Mouse (Mus musculus) E14TG2a.4 (cell line): Measurements from ENCODE around the gene Hook2.

Experiments used
- H3K27me3 ChIP-seq: 2 replicates; pipeline ENCODE4 v1.6.1; 2014; ENCODE audit warnings: low read length, control low read depth; ENCODE audit not compliant: insufficient read depth
- H3K36me3 ChIP-seq: 2 replicates; pipeline ENCODE4 v1.6.1; 2014; ENCODE audit warnings: low read length, control low read depth; ENCODE audit not compliant: insufficient read depth
- H3K4me1 ChIP-seq: replicated peaks from 2 replicates; pipeline ENCODE4 v1.6.1; 2014; ENCODE audit warnings: low read depth, low read length, control low read depth
- H3K4me3 ChIP-seq: replicated peaks from 2 replicates; pipeline ENCODE4 v1.5.1; 2014; ENCODE audit warnings: mild to moderate bottlenecking, low read length
- H3K9me3 ChIP-seq: 2 replicates; pipeline ENCODE4 v1.6.1; 2014; ENCODE audit warnings: low read length, control low read depth
- CTCF ChIP-seq: conservative IDR thresholded peaks from 2 replicates; pipeline ENCODE4 v1.5.1; 2014; ENCODE audit warnings: low read length
- NANOG ChIP-seq: IDR thresholded peaks from 2 replicates; pipeline ENCODE4 v1.6.1; 2014; ENCODE audit warnings: borderline replicate concordance, low read length, mixed read lengths
- POU5F1 ChIP-seq: IDR thresholded peaks from 2 replicates; pipeline ENCODE4 v1.6.1; 2014; ENCODE audit warnings: low read length, borderline replicate concordance

Gene Hook2

GRCm38 (mm10) chr8:85011242-85011641, 20.8 kb downstream of the Hook2 start:
- H3K4me1 ChIP-seq: peaks cover 52% of the 10 kb centered on the region
- TF ChIP-seq POU5F1: no peak
- no peak for TF ChIP-seq CTCF
- no peak for TF ChIP-seq NANOG
- no peaks in the 10 kb centered on the region for H3K9me3 ChIP-seq
- H3K27me3 ChIP-seq: peaks cover 57% of the 10 kb centered on the region
- 0 out of 2 replicates have a peak overlapping the region, but pooled peaks have one; percentile 13 for H3K4me3 ChIP-seq
- no peaks in the 10 kb centered on the region for H3K36me3 ChIP-seq

GRCm38 (mm10) chr8:85013230-85013840, 22.9 kb downstream of the Hook2 start:
- Histone ChIP-seq H3K4me3 (peak overlapping the region; percentile 72), H3K9me3 (no peaks in the 10 kb centered on the region), H3K36me3 (peaks cover 16% of the 10 kb centered on the region), H3K4me1 (peaks cover 61% of the 10 kb centered on the region), H3K27me3 (peaks cover 50% of the 10 kb centered on the region)
- TF ChIP-seq NANOG (no peak), CTCF (peak; percentile 90)

DNA sequence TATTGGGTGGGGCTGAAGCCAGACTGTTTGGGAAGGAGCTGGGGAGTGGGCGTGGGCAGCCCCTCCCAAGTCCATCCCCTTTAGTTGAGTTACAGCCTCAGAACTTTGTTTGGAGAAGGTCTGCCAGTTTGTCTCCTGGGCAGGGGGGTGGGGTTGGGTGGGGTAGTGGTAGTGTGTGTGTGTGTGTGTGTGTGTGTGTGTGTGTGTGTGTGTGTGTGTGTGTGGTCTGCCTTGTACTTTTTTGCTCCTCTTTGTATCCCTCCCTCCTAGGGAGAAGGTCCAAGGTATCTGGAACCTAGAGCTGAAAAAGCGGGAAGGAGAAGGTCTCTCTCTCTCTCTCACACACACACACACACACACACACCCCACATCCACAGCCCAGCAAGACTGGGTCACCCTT, 24.0 kb downstream of the Hook2 start, which contains the start of gene Best2:
TSS of gene Best2 (minus strand) at position 101 of the 400 bp plus-strand sequence.
- Histone ChIP-seq H3K4me3 (peak within 1 kb of the TSS; percentile 72), H3K9me3 (no peaks in the 10 kb centered on the region), H3K36me3 (peaks cover 27% of the 10 kb centered on the region), H3K4me1 (peaks cover 63% of the 10 kb centered on the region), H3K27me3 (peaks cover 43% of the 10 kb centered on the region)
- no peak for TF ChIP-seq NANOG

- peaks cover 50% of the 10 kb centered on the region for H3K36me3 ChIP-seq
Observed at GRCm38 (mm10) chr8:85016724-85017123, 26.3 kb downstream of the Hook2 start.

DNA sequence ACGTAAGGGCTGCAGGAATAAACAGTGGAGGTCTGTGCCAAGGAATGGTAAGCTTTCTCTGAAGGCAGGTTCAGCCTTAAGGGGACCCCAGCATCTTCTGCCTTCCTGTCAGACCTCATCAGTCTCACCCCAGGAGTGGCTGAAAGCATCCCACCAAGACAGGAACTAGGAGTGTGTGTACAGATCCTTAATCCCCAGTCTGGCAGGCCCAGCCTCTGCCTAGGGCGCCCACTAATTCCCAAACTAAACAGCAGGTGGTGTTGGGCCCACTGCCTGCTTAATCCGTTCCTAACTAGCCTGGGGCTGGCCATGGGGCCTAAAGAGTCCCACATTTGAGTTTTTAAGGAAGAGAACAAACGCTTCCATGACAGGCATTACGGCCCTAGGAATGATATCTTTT, 26.8 kb downstream of the Hook2 start:
- Histone ChIP-seq H3K27me3 (peaks cover 25% of the 10 kb centered on the region), H3K4me1 (peaks cover 75% of the 10 kb centered on the region), H3K36me3 (peaks cover 55% of the 10 kb centered on the region), H3K9me3 (no peaks in the 10 kb centered on the region), H3K4me3 (no peak overlapping the region)
- TF ChIP-seq CTCF: no peak
- no peak for TF ChIP-seq POU5F1

More at GRCm38 (mm10) chr8:85016724-85017123, 26.3 kb downstream of the Hook2 start:
- no peak overlapping the region; the same call in 1 of the 2 replicates for H3K4me3 ChIP-seq
- no peaks in the 10 kb centered on the region for H3K9me3 ChIP-seq
- peaks cover 28% of the 10 kb centered on the region for H3K27me3 ChIP-seq
- peaks cover 71% of the 10 kb centered on the region for H3K4me1 ChIP-seq
- no peak for TF ChIP-seq NANOG
- TF ChIP-seq POU5F1: no peak
- TF ChIP-seq CTCF: no peak

DNA sequence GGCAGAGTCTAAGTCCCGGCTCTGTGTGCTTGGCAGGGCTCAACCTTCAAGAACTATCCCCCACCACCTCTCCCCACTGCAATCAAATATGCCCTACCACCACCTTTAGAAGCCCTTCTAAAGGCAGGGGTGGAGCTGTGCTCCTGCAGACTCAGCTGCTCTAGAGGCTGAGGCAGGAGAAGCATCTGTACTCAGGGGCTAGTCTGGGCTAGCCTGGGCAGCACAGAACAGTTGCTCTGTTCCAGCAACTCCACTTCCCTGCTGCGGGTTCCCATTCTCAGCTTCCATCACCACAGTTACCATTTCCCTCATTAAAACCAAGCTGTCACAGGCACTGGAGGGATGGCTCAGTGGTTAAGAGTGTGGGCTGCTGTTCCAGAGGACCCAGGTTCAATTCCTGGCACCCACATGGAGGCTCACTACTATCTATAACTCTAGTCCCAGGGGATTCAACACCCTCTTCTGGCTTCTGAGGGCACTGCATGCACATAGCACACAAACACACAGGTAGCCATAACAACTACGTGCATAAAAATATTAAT, 31.2 kb downstream of the Hook2 start:
- H3K27me3 ChIP-seq: no peaks in the 10 kb centered on the region
- peaks cover 84% of the 10 kb centered on the region for H3K4me1 ChIP-seq
- peaks cover 75% of the 10 kb centered on the region for H3K36me3 ChIP-seq
- no peaks in the 10 kb centered on the region for H3K9me3 ChIP-seq
- TF ChIP-seq NANOG (no peak), POU5F1 (no peak), CTCF (peak; percentile 32)
- H3K4me3 ChIP-seq: peak overlapping the region; percentile 29; the same call in 1 of the 2 replicates

- Histone ChIP-seq H3K36me3 (peaks cover 63% of the 10 kb centered on the region), H3K27me3 (no peaks in the 10 kb centered on the region), H3K9me3 (no peaks in the 10 kb centered on the region), H3K4me1 (peaks cover 76% of the 10 kb centered on the region), H3K4me3 (peak overlapping the region; percentile 100)
- no peak for TF ChIP-seq CTCF
- TF ChIP-seq NANOG: no peak
- no peak for TF ChIP-seq POU5F1
Observed at GRCm38 (mm10) chr8:85023846-85024245, 33.4 kb downstream of the Hook2 start.

- H3K4me1 ChIP-seq: peaks cover 76% of the 10 kb centered on the region
Observed at GRCm38 (mm10) chr8:85025098-85025932, 34.9 kb downstream of the Hook2 start, which contains the start of gene Asna1. Gene Asna1, minus strand, starts transcription at chr8:85025281.

More at GRCm38 (mm10) chr8:85025098-85025932, 34.9 kb downstream of the Hook2 start, which contains the start of gene Asna1:
- TF ChIP-seq CTCF (no peak), POU5F1 (no peak), NANOG (no peak)
- peaks cover 63% of the 10 kb centered on the region for H3K36me3 ChIP-seq
- H3K4me3 ChIP-seq: peak within 1 kb of the TSS; percentile 100
- H3K27me3 ChIP-seq: no peaks in the 10 kb centered on the region
- no peaks in the 10 kb centered on the region for H3K9me3 ChIP-seq
